Mouse (Mus musculus): ENCODE results near the gene Smim10l2a.

GRCm38 (mm10) chrX:56417541-56417940 lies 43.2 kb downstream of the Smim10l2a start:
- TF ChIP-seq POLR2A (IDR thresholded peaks at IDR 0.05; ENCODE audit: borderline replicate concordance, extremely low read depth, insufficient read depth, insufficient read length, poor library complexity, severe bottlenecking) (no peak), CTCF (IDR thresholded peaks at IDR 0.05; ENCODE audit: borderline replicate concordance, extremely low read depth, insufficient read depth, insufficient read length) (no peak)
